Mouse (Mus musculus) brain, embryonic 14.5 days (tissue): ENCODE results near the gene Gtpbp3. TPM values are rescaled to one million over a fixed set of nuclear protein-coding genes. Genes with fewer than 3 reads are reported as not detected.

Source experiments
- DNase-seq: peaks from one replicate; pipeline ENCODE4 v3.0.0-alpha.2; 2011; ENCODE audit warnings: low read depth
- CTCF ChIP-seq: fragments of 200-500 bp; IDR thresholded peaks from 2 replicates; pipeline ENCODE4 v1.5.1; 2012; ENCODE audit warnings: inconsistent platforms, mild to moderate bottlenecking, moderate library complexity, borderline replicate concordance; ENCODE audit not compliant: insufficient read depth, insufficient read length; ENCODE audit errors: extremely low read depth
- POLR2A ChIP-seq: fragments of 200-500 bp; IDR thresholded peaks from 2 replicates; pipeline ENCODE4 v1.6.1; 2012; ENCODE audit warnings: mild to moderate bottlenecking, inconsistent platforms, borderline replicate concordance; ENCODE audit not compliant: poor library complexity, insufficient read depth, insufficient read length, severe bottlenecking; ENCODE audit errors: extremely low read depth
- polyA plus RNA-seq: library from polyadenylated mRNA; depleted of rRNA; stranded (reverse); fragments of >200 nt; gene quantifications from 2 replicates; pipeline ENCODE4 v1.2.3, GENCODE M21; 2012

The Gtpbp3 gene
- polyA plus RNA-seq, 1 experiment, result 25.5 TPM

DNA sequence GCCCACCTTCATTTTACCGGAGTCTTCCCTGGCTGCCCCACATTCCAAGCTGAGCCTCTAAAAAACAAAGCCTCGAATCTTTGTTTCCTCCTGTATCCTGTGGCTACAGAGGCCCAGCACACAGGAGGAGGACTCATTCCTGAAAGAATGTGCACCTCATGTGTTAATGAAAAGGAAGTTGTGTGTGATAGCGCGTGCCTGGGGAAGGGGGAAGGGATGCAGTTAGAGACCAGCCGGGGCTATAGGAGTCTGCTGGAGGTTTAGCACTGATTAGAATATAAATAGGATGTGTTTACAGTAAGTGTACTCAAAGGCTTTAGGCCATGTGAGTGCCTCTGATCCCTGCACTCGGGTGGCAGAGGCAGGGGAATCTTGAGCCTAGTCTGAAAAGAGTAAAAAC lies 38.4 kb downstream of the Gtpbp3 start:
- no peak for DNase-seq

DNA sequence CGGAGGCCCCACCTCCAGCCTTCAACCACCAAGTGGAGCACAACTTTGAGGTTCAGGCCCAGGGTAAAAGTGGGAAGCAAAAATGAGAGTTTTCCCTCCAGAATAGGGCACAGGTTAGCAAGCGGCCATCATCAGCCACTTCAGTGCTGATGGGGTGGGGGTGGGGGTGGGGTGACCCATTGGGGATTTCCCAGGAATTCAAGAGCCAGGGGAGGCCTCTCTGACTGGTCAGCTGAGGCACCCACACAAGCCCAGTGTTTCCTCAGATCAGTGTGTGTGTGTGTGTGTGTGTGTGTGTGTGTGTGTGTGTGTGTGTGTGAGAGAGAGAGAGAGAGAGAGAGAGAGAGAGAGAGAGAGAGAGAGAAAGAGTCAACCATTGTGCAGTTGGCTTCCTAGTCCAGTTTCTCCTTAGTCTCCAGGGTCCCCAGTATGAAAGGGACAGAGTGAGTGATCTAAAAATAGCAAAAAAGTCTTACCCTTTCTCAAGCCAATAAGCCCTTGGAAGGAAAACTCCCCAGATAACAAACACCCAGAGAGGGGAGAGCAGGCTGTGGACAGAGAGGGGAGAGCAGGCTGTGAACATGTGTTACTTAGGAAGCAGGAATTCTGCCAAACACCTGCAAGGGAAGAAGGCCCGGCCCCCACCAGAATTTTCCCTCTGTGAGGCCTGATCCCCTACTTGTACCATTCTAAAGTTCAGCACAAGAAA lies 39.4 kb downstream of the Gtpbp3 start:
- no peak for TF ChIP-seq CTCF
- TF ChIP-seq POLR2A, result no peak
- no peak for DNase-seq

More for the DNA sequence above, 38.4 kb downstream of the Gtpbp3 start:
- TF ChIP-seq CTCF, result no peak
- no peak for TF ChIP-seq POLR2A

DNA sequence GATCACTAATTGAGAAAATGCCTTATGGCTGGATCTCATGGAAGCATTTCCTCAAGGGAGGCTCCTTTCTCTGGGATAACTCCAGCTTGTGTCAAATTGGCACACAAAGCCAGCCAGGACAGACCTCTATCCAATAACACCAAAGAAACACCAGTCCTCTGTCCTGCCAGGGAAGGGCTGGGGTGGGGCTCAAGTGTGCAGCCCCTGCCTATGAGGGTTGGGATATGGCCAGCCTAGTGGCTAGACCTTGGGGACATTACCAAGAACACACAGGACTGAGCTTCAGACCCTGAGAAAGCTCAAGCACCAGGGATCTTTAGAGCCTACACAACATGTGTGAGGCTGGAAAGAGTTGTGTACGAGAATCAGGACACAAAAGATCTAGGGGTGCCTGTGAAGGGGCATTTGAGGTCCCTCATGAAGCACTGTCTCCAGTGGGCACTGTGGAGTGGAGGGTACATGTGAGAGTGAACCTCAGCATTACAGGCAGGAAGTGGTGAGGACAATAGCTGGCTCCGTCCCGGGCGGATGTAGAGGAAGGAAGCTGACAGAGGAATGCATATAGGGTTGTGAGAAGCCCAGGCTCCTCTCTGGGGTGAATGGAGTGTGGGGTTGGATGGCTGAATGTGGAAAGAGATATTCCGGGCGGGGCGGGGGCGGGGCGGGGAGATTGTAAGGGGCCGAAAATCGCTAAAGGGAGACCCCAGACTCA lies 40.6 kb downstream of the Gtpbp3 start:
- DNase-seq, result no peak
- TF ChIP-seq POLR2A, result no peak
- TF ChIP-seq CTCF, result no peak

DNA sequence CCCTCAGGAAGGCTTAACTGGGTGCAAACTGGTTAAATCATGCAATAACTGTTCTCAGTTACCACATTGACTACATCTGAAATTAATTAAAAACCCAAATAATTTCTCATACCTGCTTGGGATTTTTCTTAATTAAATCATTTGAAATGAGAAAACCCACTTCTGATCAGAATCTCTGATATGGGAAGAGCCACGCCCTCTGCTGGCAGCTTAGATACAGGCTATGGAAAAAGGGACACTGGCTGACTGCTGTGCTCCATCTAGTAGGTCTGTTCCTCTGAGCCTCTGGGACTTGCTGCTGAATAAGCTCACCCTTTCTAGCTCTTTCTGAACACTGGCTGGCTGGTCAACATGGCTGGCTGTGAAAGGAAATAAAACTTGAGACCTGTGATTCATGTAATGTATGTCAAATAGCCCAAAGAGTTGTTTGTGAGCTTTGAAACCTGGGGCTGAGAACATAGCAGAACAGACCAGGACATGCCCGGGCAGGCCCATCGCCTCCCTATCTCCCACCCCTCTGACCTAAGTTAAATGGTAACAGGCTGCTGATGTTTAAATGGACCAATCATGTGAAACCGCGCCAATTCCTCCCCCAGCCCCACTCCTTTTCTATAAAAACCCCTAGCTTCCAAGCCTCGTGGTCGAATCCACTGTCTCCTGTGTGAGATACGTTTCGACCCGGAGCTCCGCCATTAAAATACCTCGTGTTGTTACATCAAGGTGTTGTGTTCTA lies 43.0 kb downstream of the Gtpbp3 start:
- peak; percentile 48 for DNase-seq
- peak; percentile 52; the same call in 1 of the 2 replicates for TF ChIP-seq CTCF

DNA sequence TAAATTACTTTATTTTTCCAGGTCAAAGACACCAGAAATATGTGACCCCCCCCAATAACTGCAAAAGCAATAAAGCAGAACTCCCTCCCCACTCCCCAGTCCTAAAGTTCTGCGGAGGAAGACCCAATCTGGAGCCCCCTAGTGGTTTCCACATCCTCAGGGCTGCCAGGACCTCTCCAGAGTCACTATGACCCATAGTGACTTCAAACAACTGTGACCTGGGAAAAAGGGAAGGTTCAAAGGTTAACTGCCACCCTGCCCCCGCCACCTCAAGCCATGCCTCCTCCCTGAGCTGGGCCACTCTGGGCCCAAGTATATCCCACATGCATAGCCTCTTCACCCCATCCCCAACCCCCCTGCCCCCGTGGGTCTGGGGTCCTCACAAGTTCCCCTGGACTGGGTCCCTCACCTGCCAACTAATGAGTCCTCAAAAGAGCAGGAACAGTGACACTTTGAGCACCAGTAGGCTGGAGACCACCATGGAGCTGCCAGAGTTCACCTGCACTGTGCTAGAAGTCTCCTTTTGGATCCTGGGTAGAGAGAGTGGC lies 46.4 kb downstream of the Gtpbp3 start:
- no peak for DNase-seq
- TF ChIP-seq POLR2A (no peak), CTCF (peak; percentile 19; the same call in 1 of the 2 replicates)

DNA sequence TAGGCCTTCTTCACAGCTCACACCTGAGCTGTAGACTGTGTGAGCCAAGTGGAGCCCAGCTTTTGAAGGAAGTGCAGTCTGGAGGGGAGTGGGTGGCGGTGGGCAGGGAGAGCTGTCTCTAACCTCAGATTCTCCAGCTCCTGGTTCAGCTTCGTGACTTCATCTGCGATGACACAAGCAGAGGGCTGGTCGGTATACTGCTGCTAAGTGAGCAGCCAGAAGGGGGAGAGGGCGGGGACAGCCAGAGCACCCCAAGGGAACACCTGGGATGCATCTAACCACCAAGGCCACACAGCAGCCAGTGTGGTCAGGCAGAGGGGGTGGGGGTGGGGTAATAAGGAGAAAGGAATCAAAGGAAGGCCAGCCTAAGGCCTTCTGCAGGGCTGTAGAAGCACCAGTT lies 47.8 kb downstream of the Gtpbp3 start:
- no peak for DNase-seq
- TF ChIP-seq CTCF (no peak), POLR2A (no peak)

DNA sequence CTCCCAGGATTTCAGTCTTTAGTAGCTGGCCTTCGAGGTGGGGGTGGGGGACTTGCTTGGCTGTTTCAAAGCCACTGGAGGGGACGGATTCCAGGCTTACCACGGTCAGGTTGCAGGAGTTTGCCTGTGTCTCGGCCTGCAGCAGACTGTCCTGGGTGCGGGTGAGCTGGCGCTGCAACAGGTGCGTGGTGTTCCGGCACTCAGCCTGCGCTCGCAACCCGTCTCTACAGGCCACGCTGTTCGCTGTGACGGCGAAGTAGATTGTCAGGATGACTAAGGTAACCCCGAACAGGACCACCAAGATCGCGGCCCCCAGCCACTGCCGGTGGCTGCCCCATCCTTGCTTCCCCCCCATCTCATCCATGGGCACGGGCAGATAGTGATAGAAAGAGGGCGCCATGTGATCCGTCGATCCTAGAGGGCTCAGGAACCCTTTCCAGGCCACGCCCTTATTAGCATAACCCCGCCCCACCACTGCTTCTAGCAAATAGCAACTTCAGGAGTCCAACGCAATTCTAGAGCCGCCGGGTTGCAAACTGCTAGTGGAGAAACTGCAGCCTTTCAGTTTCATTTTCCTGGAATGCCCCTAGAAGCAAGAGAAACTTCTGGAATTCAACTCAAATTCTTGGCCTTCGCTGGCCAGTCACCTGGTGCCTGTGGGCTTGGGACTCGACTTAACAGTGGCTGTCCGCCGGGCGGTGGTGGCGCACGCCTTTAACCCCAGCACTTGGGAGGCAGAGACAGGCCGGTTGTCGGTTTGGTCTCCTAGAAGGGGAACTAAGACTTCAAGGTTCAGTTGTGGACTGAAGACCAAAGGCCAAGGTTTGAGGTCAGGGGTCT lies 49.3 kb downstream of the Gtpbp3 start, which contains the start of gene Bst2:
Gene Bst2 (minus strand): TSS at position 429 of the 840 bp plus-strand sequence.
- DNase-seq, result peak; percentile 82
- TF ChIP-seq POLR2A (no peak), CTCF (no peak)

DNA sequence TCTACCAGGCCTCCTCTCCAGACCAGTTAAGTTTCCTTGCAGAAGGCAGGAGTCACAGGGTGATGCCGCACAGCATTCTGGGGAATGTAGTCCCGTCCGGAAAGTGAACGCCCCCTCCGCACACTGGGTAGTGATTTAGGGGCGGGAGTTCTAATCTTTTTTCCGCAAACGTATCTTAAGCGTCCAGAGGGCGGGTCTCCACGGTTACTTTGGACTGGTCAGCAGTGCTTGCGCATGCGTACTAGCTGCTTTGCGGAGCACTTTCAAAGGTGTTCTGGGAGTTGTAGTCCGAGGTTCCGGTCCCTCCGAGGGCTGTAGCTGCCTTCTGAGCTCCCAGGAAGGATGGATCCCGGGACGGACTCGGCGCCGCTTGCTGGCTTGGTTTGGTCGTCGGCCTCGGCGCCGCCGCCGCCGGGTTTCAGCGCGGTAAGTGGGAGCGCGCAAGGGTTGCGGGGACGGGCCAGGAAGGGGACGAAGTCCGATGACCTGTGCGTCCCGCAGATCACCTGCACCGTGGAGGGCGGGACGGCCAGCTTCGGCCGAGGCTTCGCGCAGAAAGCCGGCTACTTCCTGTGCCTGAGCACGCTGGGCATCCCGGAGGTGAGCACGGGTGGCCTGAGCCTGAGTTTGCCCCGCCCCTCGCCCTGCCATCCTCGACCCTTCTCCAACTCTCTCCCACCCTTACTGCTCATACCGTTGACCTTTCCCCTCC lies 54.9 kb downstream of the Gtpbp3 start, which contains the start of gene Mvb12a:
Gene Mvb12a (plus strand): TSS at position 291 of the 712 bp plus-strand sequence.
- DNase-seq, result peak; percentile 100
- TF ChIP-seq CTCF, result no peak
- TF ChIP-seq POLR2A, result 0 out of 2 replicates have a peak, but pooled peaks have one; percentile 23

DNA sequence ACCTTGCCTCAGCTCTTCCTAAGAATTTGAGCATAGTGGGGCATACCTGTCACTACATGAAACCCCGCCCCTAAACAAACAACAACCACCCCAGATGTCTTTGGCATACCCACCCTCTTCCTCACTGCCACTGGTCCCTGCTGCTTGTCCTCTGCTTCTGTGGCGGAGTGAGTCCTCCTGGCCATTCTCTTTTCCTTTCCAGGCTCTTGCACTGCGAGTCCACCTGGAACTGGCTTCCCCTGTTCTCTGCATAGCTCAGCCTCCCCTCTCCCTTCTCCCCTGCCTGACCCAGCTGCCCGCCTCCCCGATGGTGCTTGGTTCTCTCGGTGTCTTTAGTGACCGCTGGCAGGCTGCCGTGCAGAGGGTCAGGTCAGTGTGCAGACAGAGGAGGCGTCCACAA lies 55.9 kb downstream of the Gtpbp3 start:
- no peak for DNase-seq
- TF ChIP-seq CTCF (no peak), POLR2A (no peak)

DNA sequence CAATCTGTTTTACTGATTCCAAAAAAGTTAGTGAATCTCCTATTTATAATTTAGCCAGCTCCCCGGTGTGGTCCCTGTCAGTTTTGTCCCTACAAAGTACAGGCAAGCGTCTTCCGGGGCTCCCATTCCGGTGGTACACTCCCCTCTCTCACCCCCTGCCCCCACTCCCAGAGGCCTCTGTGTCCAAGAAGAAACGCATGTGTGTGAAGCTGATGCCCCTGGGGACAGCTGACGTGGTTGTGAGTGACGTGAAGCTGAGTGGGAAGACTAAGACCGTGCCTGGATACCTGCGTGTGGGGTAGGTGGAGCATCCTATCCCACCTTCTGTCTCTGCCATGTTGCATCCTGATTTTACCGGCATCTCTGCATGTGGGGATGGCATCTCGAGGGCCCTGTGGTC lies 57.1 kb downstream of the Gtpbp3 start:
- no peak for DNase-seq
- no peak for TF ChIP-seq POLR2A
